Mouse (Mus musculus): ENCODE results near the gene a.

DNA sequence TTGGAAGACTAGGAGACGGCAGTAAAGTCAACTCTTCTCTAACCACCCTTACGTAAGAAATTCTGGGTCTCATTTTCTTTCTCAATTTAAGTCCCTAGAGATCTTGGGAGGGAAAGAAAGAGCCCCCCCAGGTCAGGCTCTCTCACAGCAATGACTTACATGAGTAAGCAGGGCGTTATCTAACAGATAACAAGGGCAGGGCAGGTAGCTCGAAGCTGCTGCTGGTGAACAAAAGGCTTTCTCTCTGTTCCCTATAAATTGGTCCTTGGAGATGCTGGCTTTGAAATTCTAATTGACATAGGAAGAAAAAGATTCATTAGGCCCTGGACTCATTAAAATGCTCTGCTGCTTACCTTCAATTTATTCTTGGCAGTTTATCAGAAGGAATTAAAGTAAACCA, 41.3 kb downstream of the a start:
- TF ChIP-seq CTCF (IDR thresholded peaks at IDR 0.05; ENCODE audit: control insufficient read depth, insufficient read depth, low read length) (no peak), POLR2A (IDR thresholded peaks at IDR 0.05; ENCODE audit: borderline replicate concordance, control insufficient read depth, low read depth, low read length) (no peak)

All from bone marrow, adult 2 months (tissue).